Mouse (Mus musculus) liver, embryonic 11.5 days (tissue): Measurements from ENCODE around the gene Sass6. TPM values are rescaled to one million over a fixed set of nuclear protein-coding genes. Genes with fewer than 3 reads are reported as not detected.
"Not testable (repeated sequence)": the region's sequence is repeated elsewhere in the genome, so short reads cannot be mapped to it uniquely, and the experiment has no call there.

ENCODE experiments used
- ATAC-seq: fragments of 200-750 bp; cut with Nextera tagmentation; replicated peaks from 2 replicates; pipeline ENCODE4 v1.8.0; 2017; ENCODE audit warnings: moderate number of reproducible peaks, mild to moderate bottlenecking, moderate TSS enrichment, moderate library complexity; ENCODE audit not compliant: low FRiP score
- DNase-seq: peaks from one replicate; pipeline ENCODE4 v3.0.0-alpha.2; 2017; ENCODE audit warnings: low spot score
- H3K27ac ChIP-seq: fragments of 300-500 bp; sonication (generic); 2 replicates; pipeline ENCODE4 v1.5.1; 2014; ENCODE audit warnings: mild to moderate bottlenecking, low read depth, low read length, control low read depth
- H3K27me3 ChIP-seq: fragments of 300-500 bp; sonication (generic); replicated peaks from 2 replicates; pipeline ENCODE4 v1.6.1; 2014; ENCODE audit warnings: low read length, mixed read lengths; ENCODE audit not compliant: control insufficient read depth, insufficient read depth
- H3K36me3 ChIP-seq: fragments of 300-500 bp; sonication (generic); 2 replicates; pipeline ENCODE4 v1.6.1; 2014; ENCODE audit warnings: mild to moderate bottlenecking, low read length, moderate library complexity, mixed read lengths; ENCODE audit not compliant: control insufficient read depth, insufficient read depth
- H3K4me1 ChIP-seq: fragments of 300-500 bp; sonication (generic); replicated peaks from 2 replicates; pipeline ENCODE4 v1.6.1; 2014; ENCODE audit warnings: low read length, mixed read lengths; ENCODE audit not compliant: control insufficient read depth, insufficient read depth
- H3K4me2 ChIP-seq: fragments of 300-500 bp; sonication (generic); 2 replicates; pipeline ENCODE4 v1.6.1; 2014; ENCODE audit warnings: mild to moderate bottlenecking, control low read depth, moderate library complexity
- H3K4me3 ChIP-seq: fragments of 300-500 bp; sonication (generic); 2 replicates; pipeline ENCODE4 v1.5.1; 2014; ENCODE audit warnings: low read depth, low read length, control low read depth
- H3K9ac ChIP-seq: fragments of 300-500 bp; sonication (generic); 2 replicates; pipeline ENCODE4 v1.6.1; 2014; ENCODE audit warnings: low read depth, low read length, control low read depth
- H3K9me3 ChIP-seq: fragments of 300-500 bp; sonication (generic); 2 replicates; pipeline ENCODE4 v1.6.1; 2016; ENCODE audit warnings: low read length, inconsistent platforms, mixed read lengths; ENCODE audit not compliant: control insufficient read depth
- WGBS: fragments of 180-500 bp; shearing (Covaris S2); extraction: QIAGEN DNeasy Blood & Tissue Kit; methylation state at CpG from one replicate; pipeline ENCODE4 v1.1.7; 2014; 5-methylcytosine and 5-hydroxymethylcytosine counted together
- polyA plus RNA-seq: library from polyadenylated mRNA; unstranded; fragments of >200 nt; fragmentation: Nextera tagmentation; extraction: Ambion mirVana; gene quantifications from 2 replicates; pipeline ENCODE4 v1.2.1, GENCODE M21; 2014

Sass6 gene
- polyA plus RNA-seq, 1 experiment from 2014 or later: 30.4 TPM

DNA sequence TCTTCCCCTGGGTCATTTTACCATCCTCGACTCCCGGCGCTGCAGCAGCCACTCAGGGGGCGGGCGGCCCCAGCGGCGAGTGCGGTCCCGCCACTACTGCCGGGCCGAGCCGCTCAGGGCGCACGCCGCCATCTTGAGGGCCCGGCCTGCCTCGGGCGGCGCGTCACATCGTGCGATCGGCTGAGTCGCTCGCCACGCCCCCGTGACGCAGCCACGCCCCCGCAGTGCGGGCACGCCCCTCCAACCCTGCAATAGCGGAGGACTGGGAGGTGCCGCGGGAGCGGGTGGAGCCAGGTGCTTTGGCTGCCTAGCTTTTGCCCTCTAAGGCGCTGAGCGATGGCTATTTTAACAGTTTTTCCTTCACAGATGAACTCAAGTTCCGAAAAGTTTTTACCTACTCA is 67.7 kb downstream of the Sass6 start, which contains the start of gene Mfsd14a:
TSS of gene Mfsd14a (minus strand) at position 215 of the 401 bp plus-strand sequence.
- Histone ChIP-seq H3K36me3 (peaks cover under 1% of the 10 kb centered on the region; the same call in 1 of the 2 replicates), H3K4me3 (peak within 1 kb of the TSS; percentile 96), H3K9me3 (no peaks in the 10 kb centered on the region), H3K4me2 (peak within 1 kb of the TSS; percentile 74), H3K9ac (peak within 1 kb of the TSS; percentile 96), H3K4me1 (peaks cover 26% of the 10 kb centered on the region), H3K27me3 (no peaks in the 10 kb centered on the region), H3K27ac (peak within 1 kb of the TSS; percentile 93)
- under 1% methylated on average over 39 of the region's 39 CpGs for WGBS
- ATAC-seq (peak; percentile 98), DNase-seq (peak; percentile 99)

DNA sequence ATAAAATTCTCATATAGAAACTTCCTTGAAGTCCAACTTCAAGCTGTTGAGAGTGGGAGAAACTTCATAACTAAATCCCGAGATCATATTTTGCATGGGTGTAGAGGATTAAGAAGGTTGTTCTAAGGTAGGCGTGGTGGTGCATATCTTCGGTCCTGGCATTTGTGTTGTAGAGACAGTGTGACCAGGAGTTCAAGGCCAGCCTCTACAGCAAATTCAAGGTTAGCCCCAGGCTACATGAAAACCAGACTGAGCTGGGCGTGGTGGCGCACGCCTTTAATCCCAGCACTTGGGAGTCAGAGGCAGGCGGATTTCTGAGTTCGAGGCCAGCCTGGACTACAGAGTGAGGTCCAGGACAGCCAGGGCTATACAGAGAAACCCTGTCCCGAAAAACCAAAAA is 69.5 kb downstream of the Sass6 start:
- 87% methylated on average over 9 of the region's 9 CpGs for WGBS
- not testable (repeated sequence) for ATAC-seq

More for the DNA sequence above, 69.5 kb downstream of the Sass6 start:
- H3K36me3 ChIP-seq, H3K9me3 ChIP-seq, H3K9ac ChIP-seq, H3K4me2 ChIP-seq, H3K27ac ChIP-seq, DNase-seq, H3K4me3 ChIP-seq, H3K27me3 ChIP-seq: not testable (repeated sequence)
- peaks cover 13% of the 10 kb centered on the region for H3K4me1 ChIP-seq

Other genes with a start within 250 kb of the Sass6 start
- gene Cdc14a, start 170.9 kb upstream of the Sass6 start, polyA plus RNA-seq: 6.7 and 7.1 TPM in 2 replicates
- gene Rtca, start 86.8 kb upstream of the Sass6 start, polyA plus RNA-seq: 67.2 and 70.8 TPM in 2 replicates
- gene Dbt, start 81.9 kb upstream of the Sass6 start, polyA plus RNA-seq: 17.3 and 17.8 TPM in 2 replicates
- gene Lrrc39, start 32.0 kb upstream of the Sass6 start, polyA plus RNA-seq: 2.1 and 2.8 TPM in 2 replicates
- 23.4 and 26.3 TPM in 2 replicates for gene Trmt13, start 19.6 kb downstream of the Sass6 start, polyA plus RNA-seq
- 67.4 and 75.0 TPM in 2 replicates for gene Mfsd14a, start 67.7 kb downstream of the Sass6 start, polyA plus RNA-seq
- 0.30 TPM in 1 of 2 replicates, not detected in the other for gene Gm43191, start 86.3 kb downstream of the Sass6 start, polyA plus RNA-seq
- 20.0 TPM in 2 replicates for gene Slc35a3, start 117.8 kb downstream of the Sass6 start, polyA plus RNA-seq
- gene Agl, start 213.2 kb downstream of the Sass6 start, polyA plus RNA-seq: 13.4 and 13.6 TPM in 2 replicates